11 mouse cellular contexts compared by ENCODE assay signal in the genomic region with DNA sequence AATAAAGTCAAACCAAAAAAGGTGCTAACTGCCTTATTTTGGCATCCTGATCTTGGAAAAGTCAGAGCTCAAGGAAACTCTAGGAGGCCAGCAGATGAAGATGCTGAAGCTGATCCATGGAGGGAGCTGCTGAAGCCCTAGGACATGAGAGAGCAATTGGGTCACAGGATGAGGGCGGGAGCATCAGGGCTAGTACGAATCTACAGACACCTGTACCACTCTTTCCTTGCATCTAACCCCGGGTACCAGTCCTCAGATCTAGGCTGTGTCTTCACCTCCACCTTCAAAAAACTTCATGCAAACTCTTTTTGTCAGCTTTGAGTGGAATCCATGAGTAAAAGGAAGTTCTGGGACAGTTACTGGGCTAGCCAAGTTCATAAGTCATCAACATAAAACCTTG.
"Had no signal": no experiment of that assay in that cellular context is flagged by ENCODE, and none has a peak within 500 bp of the region (broad histone marks: within the 10 kb centered on the region; RNA-seq: fewer than 3 reads in every experiment).

No protein-coding gene starts in this region.

- H3K4me3 ChIP-seq: neural tube, embryonic 12.5 days; neural tube, embryonic 13.5 days; neural tube, embryonic 15.5 days; stomach, embryonic 15.5 days had no signal

- H3K27ac ChIP-seq: neural tube, embryonic 12.5 days; neural tube, embryonic 13.5 days; neural tube, embryonic 15.5 days; stomach, embryonic 15.5 days; stomach, postnatal 0 days had no signal

- H3K9me3 ChIP-seq: neural tube, embryonic 12.5 days; neural tube, embryonic 13.5 days; neural tube, embryonic 15.5 days; stomach, embryonic 15.5 days had no signal

- H3K4me1 ChIP-seq: neural tube, embryonic 12.5 days; neural tube, embryonic 13.5 days; neural tube, embryonic 15.5 days; stomach, embryonic 15.5 days had no signal

- H3K27me3 ChIP-seq: neural tube, embryonic 12.5 days; neural tube, embryonic 13.5 days; neural tube, embryonic 15.5 days; stomach, embryonic 15.5 days had no signal

- H3K4me2 ChIP-seq: neural tube, embryonic 12.5 days; neural tube, embryonic 13.5 days; neural tube, embryonic 15.5 days; stomach, embryonic 15.5 days had no signal

- H3K9ac ChIP-seq: neural tube, embryonic 12.5 days; neural tube, embryonic 13.5 days; neural tube, embryonic 15.5 days; stomach, embryonic 15.5 days had no signal

- H3K36me3 ChIP-seq: neural tube, embryonic 12.5 days; neural tube, embryonic 13.5 days; neural tube, embryonic 15.5 days; stomach, embryonic 15.5 days had no signal

- DNase-seq: retina, postnatal 1 day; right cerebral cortex, adult 18-20 months; right cerebral cortex, postnatal 14 days; right cerebral cortex, postnatal 25 days; right cerebral cortex, postnatal 4 days; spleen, adult 18-20 months had no signal
